Mouse (Mus musculus): ENCODE measurements around the gene Ccdc24. TPM values are rescaled to one million over a fixed set of nuclear protein-coding genes. Genes with fewer than 3 reads are reported as not detected.

Gene Ccdc24
- polyA plus RNA-seq, 1 experiment from 2014 or later = 1.9 TPM

- DNase-seq (ENCODE audit: low spot score) (peak; percentile 97), ATAC-seq (replicated peaks; ENCODE audit: low FRiP score, low TSS enrichment, low read depth) (peak; percentile 87)
- Histone ChIP-seq H3K4me3 (ENCODE audit: low read depth, low read length) (peak overlapping the region; percentile 76), H3K9me3 (ENCODE audit: control insufficient read depth, low read length) (no peaks in the 10 kb centered on the region), H3K4me2 (ENCODE audit: low read length) (peak overlapping the region; percentile 77), H3K27me3 (replicated peaks; ENCODE audit: control insufficient read depth, insufficient read depth, low read length) (no peaks in the 10 kb centered on the region), H3K27ac (ENCODE audit: low read depth) (peak overlapping the region; percentile 90), H3K4me1 (replicated peaks; ENCODE audit: control insufficient read depth, insufficient read depth, low read length) (peaks cover 5% of the 10 kb centered on the region), H3K36me3 (ENCODE audit: control insufficient read depth, insufficient read depth, low read length) (no peaks in the 10 kb centered on the region), H3K9ac (ENCODE audit: low read length) (peak overlapping the region; percentile 74)
- under 1% methylated on average over 42 of the region's 48 CpGs for WGBS
These were observed 36.1 kb downstream of the Ccdc24 start for GRCm38 (mm10) chr4:117836204-117836767.

GRCm38 (mm10) chr4:117835531-117836111 is 36.7 kb downstream of the Ccdc24 start:
- DNase-seq (ENCODE audit: low spot score) = no peak
- H3K27ac ChIP-seq (ENCODE audit: low read depth) = peak overlapping the region; percentile 90

GRCm38 (mm10) chr4:117834845-117835530 is 37.4 kb downstream of the Ccdc24 start:
- peak; percentile 69 for ATAC-seq (replicated peaks; ENCODE audit: low FRiP score, low TSS enrichment, low read depth)
- peaks cover 13% of the 10 kb centered on the region for H3K4me1 ChIP-seq (replicated peaks; ENCODE audit: control insufficient read depth, insufficient read depth, low read length)
- H3K27me3 ChIP-seq (replicated peaks; ENCODE audit: control insufficient read depth, insufficient read depth, low read length) = no peaks in the 10 kb centered on the region
- WGBS = under 1% methylated on average over 36 of the region's 36 CpGs
- H3K9ac ChIP-seq (ENCODE audit: low read length) = peak overlapping the region; percentile 74
- no peaks in the 10 kb centered on the region for H3K36me3 ChIP-seq (ENCODE audit: control insufficient read depth, insufficient read depth, low read length)
- H3K4me2 ChIP-seq (ENCODE audit: low read length) = peak overlapping the region; percentile 77
- peak overlapping the region; percentile 90 for H3K27ac ChIP-seq (ENCODE audit: low read depth)
- DNase-seq (ENCODE audit: low spot score) = peak; percentile 91
- peak overlapping the region; percentile 76 for H3K4me3 ChIP-seq (ENCODE audit: low read depth, low read length)
- H3K9me3 ChIP-seq (ENCODE audit: control insufficient read depth, low read length) = no peaks in the 10 kb centered on the region

More at GRCm38 (mm10) chr4:117835531-117836111, 36.7 kb downstream of the Ccdc24 start:
- Histone ChIP-seq H3K27me3 (replicated peaks; ENCODE audit: control insufficient read depth, insufficient read depth, low read length) (no peaks in the 10 kb centered on the region), H3K9ac (ENCODE audit: low read length) (peak overlapping the region; percentile 74), H3K4me1 (replicated peaks; ENCODE audit: control insufficient read depth, insufficient read depth, low read length) (peaks cover 7% of the 10 kb centered on the region), H3K4me3 (ENCODE audit: low read depth, low read length) (peak overlapping the region; percentile 76), H3K4me2 (ENCODE audit: low read length) (peak overlapping the region; percentile 77), H3K36me3 (ENCODE audit: control insufficient read depth, insufficient read depth, low read length) (no peaks in the 10 kb centered on the region), H3K9me3 (ENCODE audit: control insufficient read depth, low read length) (no peaks in the 10 kb centered on the region)
- WGBS = under 1% methylated on average over 57 of the region's 60 CpGs
- peak; percentile 40 for ATAC-seq (replicated peaks; ENCODE audit: low FRiP score, low TSS enrichment, low read depth)

DNA sequence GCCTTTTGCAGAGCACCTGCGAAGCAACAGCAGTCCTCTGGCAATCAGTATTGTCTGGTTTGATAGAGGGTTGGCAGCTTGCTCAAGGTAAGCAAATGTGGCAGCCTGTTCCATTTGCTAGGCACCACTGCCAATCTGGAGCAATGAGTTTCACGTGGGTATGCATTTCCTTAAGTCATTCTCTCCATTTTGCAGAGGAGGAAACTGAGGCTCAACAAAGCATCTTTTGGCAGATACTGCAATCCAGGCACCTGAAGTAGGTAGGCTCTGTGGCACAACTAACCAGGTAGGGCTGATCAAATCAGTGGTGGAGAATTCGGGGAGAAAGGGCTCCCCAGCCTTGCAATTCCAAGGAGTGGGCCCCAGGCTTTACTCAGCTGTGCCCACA is 37.9 kb downstream of the Ccdc24 start, which contains the start of gene Slc6a9:
Slc6a9 (plus strand) TSS at position 50 of the 388 bp plus-strand sequence.
- Histone ChIP-seq H3K4me2 (ENCODE audit: low read length) (peak within 1 kb of the TSS; percentile 77), H3K27me3 (replicated peaks; ENCODE audit: control insufficient read depth, insufficient read depth, low read length) (no peaks in the 10 kb centered on the region), H3K27ac (ENCODE audit: low read depth) (peak within 1 kb of the TSS; percentile 90), H3K9me3 (ENCODE audit: control insufficient read depth, low read length) (no peaks in the 10 kb centered on the region), H3K36me3 (ENCODE audit: control insufficient read depth, insufficient read depth, low read length) (no peaks in the 10 kb centered on the region), H3K4me3 (ENCODE audit: low read depth, low read length) (peak within 1 kb of the TSS; percentile 76), H3K9ac (ENCODE audit: low read length) (peak within 1 kb of the TSS; percentile 74), H3K4me1 (replicated peaks; ENCODE audit: control insufficient read depth, insufficient read depth, low read length) (peaks cover 18% of the 10 kb centered on the region)
- ATAC-seq (replicated peaks; ENCODE audit: low FRiP score, low TSS enrichment, low read depth) = no peak
- DNase-seq (ENCODE audit: low spot score) = peak; percentile 55
- 32% methylated on average over 3 of the region's 3 CpGs for WGBS

DNA sequence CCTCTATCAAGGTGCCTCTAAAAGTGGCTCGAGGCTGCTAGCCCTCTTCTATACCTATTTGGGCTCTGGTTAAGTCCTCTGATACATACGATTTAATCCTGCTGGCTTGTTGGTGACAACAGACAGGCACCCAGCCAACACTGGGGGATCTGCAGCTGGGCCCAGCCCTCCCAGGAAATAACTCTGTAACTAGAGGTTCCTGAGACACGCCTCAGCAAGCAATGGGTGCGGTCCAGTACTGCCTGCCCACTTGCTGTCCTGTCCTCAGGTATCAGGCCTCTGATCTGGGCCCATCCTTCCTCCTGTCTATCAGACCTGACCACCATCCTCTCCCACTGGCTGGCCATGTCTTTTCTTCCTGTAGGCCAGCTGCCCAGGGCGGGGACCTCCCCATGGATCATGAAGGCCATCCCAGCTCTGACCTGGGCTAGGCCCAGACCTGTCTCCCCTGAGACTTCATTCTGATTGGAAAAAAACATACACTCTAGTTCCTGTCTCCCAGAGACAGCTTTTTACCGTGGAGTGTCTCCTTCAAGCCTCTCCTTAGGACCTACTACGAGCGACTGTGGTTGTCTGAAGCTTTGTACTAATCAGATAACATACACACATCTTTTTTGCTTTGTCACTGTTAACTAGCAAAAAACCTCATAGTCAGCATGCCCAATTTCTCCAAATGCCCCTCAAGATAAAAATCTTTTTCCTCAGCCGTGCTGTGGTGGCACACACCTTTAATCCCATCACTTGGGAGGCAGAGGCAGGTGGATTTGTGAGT is 40.3 kb downstream of the Ccdc24 start:
- ATAC-seq (replicated peaks; ENCODE audit: low FRiP score, low TSS enrichment, low read depth) = no peak
- no peaks in the 10 kb centered on the region for H3K9me3 ChIP-seq (ENCODE audit: control insufficient read depth, low read length)
- H3K9ac ChIP-seq (ENCODE audit: low read length) = no peak overlapping the region
- H3K27me3 ChIP-seq (replicated peaks; ENCODE audit: control insufficient read depth, insufficient read depth, low read length) = no peaks in the 10 kb centered on the region
- H3K4me2 ChIP-seq (ENCODE audit: low read length) = no peak overlapping the region
- no peak overlapping the region for H3K4me3 ChIP-seq (ENCODE audit: low read depth, low read length)
- peaks cover 18% of the 10 kb centered on the region for H3K4me1 ChIP-seq (replicated peaks; ENCODE audit: control insufficient read depth, insufficient read depth, low read length)
- WGBS = 71% methylated on average over 9 of the region's 9 CpGs
- no peak overlapping the region; the same call in 1 of the 2 replicates for H3K27ac ChIP-seq (ENCODE audit: low read depth)
- no peaks in the 10 kb centered on the region for H3K36me3 ChIP-seq (ENCODE audit: control insufficient read depth, insufficient read depth, low read length)
- DNase-seq (ENCODE audit: low spot score) = no peak

GRCm38 (mm10) chr4:117831499-117831898 is 40.9 kb downstream of the Ccdc24 start:
- Histone ChIP-seq H3K4me2 (ENCODE audit: low read length) (no peak overlapping the region), H3K27ac (ENCODE audit: low read depth) (no peak overlapping the region; the same call in 1 of the 2 replicates), H3K4me1 (replicated peaks; ENCODE audit: control insufficient read depth, insufficient read depth, low read length) (peaks cover 18% of the 10 kb centered on the region), H3K36me3 (ENCODE audit: control insufficient read depth, insufficient read depth, low read length) (no peaks in the 10 kb centered on the region), H3K9me3 (ENCODE audit: control insufficient read depth, low read length) (no peaks in the 10 kb centered on the region), H3K9ac (ENCODE audit: low read length) (no peak overlapping the region), H3K27me3 (replicated peaks; ENCODE audit: control insufficient read depth, insufficient read depth, low read length) (no peaks in the 10 kb centered on the region), H3K4me3 (ENCODE audit: low read depth, low read length) (no peak overlapping the region)
- DNase-seq (ENCODE audit: low spot score) (no peak), ATAC-seq (replicated peaks; ENCODE audit: low FRiP score, low TSS enrichment, low read depth) (no peak)
- 66% methylated on average over 2 of the region's 2 CpGs for WGBS

DNA sequence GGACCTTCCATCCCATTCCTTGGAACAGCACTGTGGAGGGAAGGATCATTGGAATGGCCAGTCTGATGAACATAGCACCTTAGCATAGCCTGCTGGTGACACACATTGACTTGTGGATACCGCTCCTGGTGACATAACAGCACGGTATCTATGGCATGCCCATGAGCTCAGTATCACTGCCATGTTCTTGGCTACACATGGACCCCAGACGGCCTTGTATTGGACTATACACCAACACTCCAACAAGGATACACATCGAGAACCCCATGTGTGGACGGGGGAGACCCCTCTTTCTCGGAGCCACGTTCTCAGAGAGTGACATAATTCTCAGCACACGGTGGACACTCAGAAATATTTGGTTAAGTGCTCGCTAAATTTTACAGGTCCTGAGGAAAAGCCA is 41.6 kb downstream of the Ccdc24 start:
- H3K9ac ChIP-seq (ENCODE audit: low read length) = no peak overlapping the region

DNA sequence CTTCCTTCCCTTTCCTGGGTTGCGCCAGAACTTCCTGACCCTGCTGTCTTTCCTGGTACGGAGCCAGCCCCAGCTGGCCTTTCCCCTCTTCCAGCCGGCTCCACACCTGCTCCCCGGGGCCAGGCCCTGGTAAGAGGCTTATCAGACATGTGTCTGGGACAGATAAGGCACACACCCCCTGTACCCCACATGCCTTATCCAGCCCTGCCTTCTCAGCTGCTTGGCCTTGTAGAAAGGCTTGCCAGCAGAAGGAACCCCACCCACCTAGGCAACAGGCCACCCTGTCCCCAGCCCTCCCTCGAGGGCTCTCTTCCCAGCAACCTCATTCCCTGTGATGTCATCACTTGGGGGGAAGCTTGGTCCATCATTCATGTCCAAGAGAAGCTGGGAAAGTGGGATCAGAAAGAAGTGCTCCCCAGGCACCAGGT is 42.2 kb downstream of the Ccdc24 start:
- H3K9ac ChIP-seq (ENCODE audit: low read length) = no peak overlapping the region; the same call in 1 of the 2 replicates
- 6% methylated on average over 5 of the region's 5 CpGs for WGBS
- peaks cover 18% of the 10 kb centered on the region for H3K4me1 ChIP-seq (replicated peaks; ENCODE audit: control insufficient read depth, insufficient read depth, low read length)
- no peak overlapping the region for H3K27ac ChIP-seq (ENCODE audit: low read depth)
- DNase-seq (ENCODE audit: low spot score) (peak; percentile 73), ATAC-seq (replicated peaks; ENCODE audit: low FRiP score, low TSS enrichment, low read depth) (peak; percentile 51; the same call in 1 of the 2 replicates)
- H3K36me3 ChIP-seq (ENCODE audit: control insufficient read depth, insufficient read depth, low read length) = no peaks in the 10 kb centered on the region
- no peaks in the 10 kb centered on the region for H3K27me3 ChIP-seq (replicated peaks; ENCODE audit: control insufficient read depth, insufficient read depth, low read length)
- H3K4me3 ChIP-seq (ENCODE audit: low read depth, low read length) = no peak overlapping the region
- H3K9me3 ChIP-seq (ENCODE audit: control insufficient read depth, low read length) = no peaks in the 10 kb centered on the region
- H3K4me2 ChIP-seq (ENCODE audit: low read length) = peak overlapping the region; percentile 9

More for the DNA sequence above, 41.6 kb downstream of the Ccdc24 start:
- DNase-seq (ENCODE audit: low spot score) (no peak), ATAC-seq (replicated peaks; ENCODE audit: low FRiP score, low TSS enrichment, low read depth) (no peak)
- no peak overlapping the region for H3K4me3 ChIP-seq (ENCODE audit: low read depth, low read length)
- no peak overlapping the region for H3K4me2 ChIP-seq (ENCODE audit: low read length)
- no peak overlapping the region for H3K27ac ChIP-seq (ENCODE audit: low read depth)
- H3K27me3 ChIP-seq (replicated peaks; ENCODE audit: control insufficient read depth, insufficient read depth, low read length) = no peaks in the 10 kb centered on the region
- 91% methylated on average over 9 of the region's 9 CpGs for WGBS
- H3K4me1 ChIP-seq (replicated peaks; ENCODE audit: control insufficient read depth, insufficient read depth, low read length) = peaks cover 18% of the 10 kb centered on the region
- no peaks in the 10 kb centered on the region for H3K9me3 ChIP-seq (ENCODE audit: control insufficient read depth, low read length)
- no peaks in the 10 kb centered on the region for H3K36me3 ChIP-seq (ENCODE audit: control insufficient read depth, insufficient read depth, low read length)
